In the genomic region with DNA sequence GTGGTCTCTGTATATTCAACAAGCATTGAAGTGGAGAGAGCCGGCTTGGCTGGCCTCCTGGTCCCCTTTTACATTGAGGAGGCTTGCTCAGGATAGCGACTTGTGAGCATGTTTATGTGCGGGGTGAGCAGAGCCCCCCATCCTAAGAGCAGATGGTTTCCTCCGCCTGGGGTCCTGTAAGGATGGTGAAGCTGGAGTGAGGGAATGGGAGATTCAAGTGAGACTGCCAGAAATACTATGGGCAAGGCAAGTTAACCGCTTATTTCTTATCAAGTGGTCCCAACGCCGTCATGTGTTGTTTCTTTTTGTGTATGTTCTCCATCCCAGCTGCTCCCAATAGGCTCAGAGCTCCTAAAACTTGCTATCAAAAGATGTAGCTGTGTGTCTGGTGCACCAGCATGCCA, we compare ENCODE assay signal across 8 mouse cellular contexts.
DNase-seq lines count a peak whose midpoint lies in the region; ATAC-seq and TF ChIP-seq lines count a peak whose summit lies in the region.

No protein-coding gene starts in this region.

- H3K9me3 ChIP-seq in heart, embryonic 16.5 days (replicated peaks; ENCODE audit: control insufficient read depth, low read length): no peaks in the 10 kb centered on the region
- H3K9me3 ChIP-seq in liver, embryonic 15.5 days (replicated peaks): no peaks in the 10 kb centered on the region

- no peaks in the 10 kb centered on the region for H3K27me3 ChIP-seq in heart, embryonic 16.5 days (ENCODE audit: control insufficient read depth, insufficient read depth, low read length)
- H3K27me3 ChIP-seq in liver, embryonic 15.5 days: peaks cover 50% of the 10 kb centered on the region

- WGBS in heart, embryonic 16.5 days: 13% methylated on average over 7 of the region's 7 CpGs
- 17% methylated on average over 7 of the region's 7 CpGs for WGBS in liver, embryonic 15.5 days (ENCODE audit: insufficient replicate concordance)

- peak overlapping the region; percentile 91 for H3K4me2 ChIP-seq in heart, embryonic 16.5 days (ENCODE audit: low read depth, low read length)
- H3K4me2 ChIP-seq in liver, embryonic 15.5 days: peak overlapping the region; percentile 86

- ATAC-seq in heart, embryonic 16.5 days (replicated peaks; ENCODE audit: extremely low read depth, insufficient read depth, low FRiP score): no peak
- no peak for ATAC-seq in liver, embryonic 15.5 days (ENCODE audit: insufficient read depth)

- peaks cover 38% of the 10 kb centered on the region for H3K4me1 ChIP-seq in heart, embryonic 16.5 days (ENCODE audit: control insufficient read depth, insufficient read depth, low read length)
- H3K4me1 ChIP-seq in liver, embryonic 15.5 days (replicated peaks): peaks cover 42% of the 10 kb centered on the region

- no peaks in the 10 kb centered on the region for H3K36me3 ChIP-seq in heart, embryonic 16.5 days (ENCODE audit: control insufficient read depth, insufficient read depth)
- H3K36me3 ChIP-seq in liver, embryonic 15.5 days (replicated peaks): no peaks in the 10 kb centered on the region

- peak overlapping the region; percentile 95 for H3K27ac ChIP-seq in left cerebral cortex, adult 2 months
- peak overlapping the region; percentile 84 for H3K27ac ChIP-seq in heart, embryonic 16.5 days (ENCODE audit: low read length)
- H3K27ac ChIP-seq in liver, embryonic 15.5 days (replicated peaks): peak overlapping the region; percentile 96

- peak overlapping the region; percentile 46 for H3K4me3 ChIP-seq in left cerebral cortex, adult 2 months
- H3K4me3 ChIP-seq in heart, embryonic 16.5 days (ENCODE audit: low read length): peak overlapping the region; percentile 72
- peak overlapping the region; percentile 68 for H3K4me3 ChIP-seq in liver, embryonic 15.5 days (replicated peaks)

- DNase-seq in left cerebral cortex, adult 2 months (ENCODE audit: extremely low spot score in 1 of 2, low spot score in 2 of 2): no peak
- no peak for DNase-seq in left cerebral cortex, adult 8-10 months (ENCODE audit: low spot score in 2 of 2)
- peak; percentile 40 for DNase-seq in c-Kit-positive CD71-positive TER-119-positive erythroid progenitor cells, embryonic 14.5 days (ENCODE audit: low spot score)
- DNase-seq in right cerebral cortex, postnatal 36 days (ENCODE audit: low spot score in 2 of 2): no peak
- DNase-seq in urinary bladder, postnatal 14 days (ENCODE audit: low spot score): no peak
- no peak for DNase-seq in embryo, embryonic 9.5 days (ENCODE audit: extremely low spot score)

- intact Hi-C loops in left cerebral cortex, adult 2 months (cut with DNase I): loop anchor here (2.0 kb wide), 1 partner anchor 325 kb away; no protein-coding TSS in a partner anchor

- peak overlapping the region; percentile 76 for H3K9ac ChIP-seq in heart, embryonic 16.5 days (ENCODE audit: low read length)
- H3K9ac ChIP-seq in liver, embryonic 15.5 days: peak overlapping the region; percentile 72

- TF ChIP-seq CTCF in left cerebral cortex, adult 2 months (IDR thresholded peaks at IDR 0.05): no peak
